ENCODE assay signal across 17 mouse cellular contexts in the genomic region with DNA sequence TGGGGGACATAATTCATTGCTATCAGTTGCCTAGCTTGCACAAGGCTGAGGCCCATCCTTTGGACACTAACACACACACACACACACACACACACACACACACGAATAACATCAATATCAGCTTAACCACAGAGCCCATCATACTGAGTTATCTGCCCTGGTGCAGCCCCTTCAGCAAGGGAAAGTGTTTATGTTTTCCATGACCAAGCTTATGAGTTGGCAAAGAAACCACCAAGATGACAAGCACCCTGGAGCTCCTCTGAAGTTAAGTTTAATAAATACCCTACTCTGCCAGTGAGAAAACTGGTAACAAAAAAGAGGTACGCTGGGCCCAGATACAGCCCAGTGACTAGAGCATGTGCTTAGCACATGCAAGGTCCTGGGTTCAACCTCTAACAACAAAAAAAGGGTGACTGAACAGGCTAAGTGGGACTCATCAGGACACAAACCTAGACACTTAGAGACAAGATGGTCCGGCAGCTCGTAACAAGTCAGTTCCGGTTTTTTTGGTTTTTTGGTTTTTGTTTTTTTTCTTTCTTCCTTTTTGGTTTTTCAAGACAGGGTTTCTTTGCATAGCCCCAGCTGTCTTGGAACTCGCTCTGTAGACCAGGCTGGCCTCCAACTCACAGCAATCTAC. TPM values are rescaled to one million over a fixed set of nuclear protein-coding genes. Genes with fewer than 3 reads are reported as not detected.
DNase-seq lines count a peak whose midpoint lies in the region; ATAC-seq and TF ChIP-seq lines count a peak whose summit lies in the region.
"Had no signal": no experiment of that assay in that cellular context is flagged by ENCODE, and none has a peak within 500 bp of the region (broad histone marks: within the 10 kb centered on the region; RNA-seq: fewer than 3 reads in every experiment).

No protein-coding gene starts in this region.

- 95% methylated on average over 6 of the region's 6 CpGs for WGBS in forebrain, embryonic 15.5 days
- WGBS in forebrain, embryonic 12.5 days, result 92% methylated on average over 6 of the region's 6 CpGs
- 87% methylated on average over 6 of the region's 6 CpGs for WGBS in lung, postnatal 0 days

- no peak overlapping the region for H3K27ac ChIP-seq in forebrain, embryonic 15.5 days (replicated peaks)
- no peak overlapping the region for H3K27ac ChIP-seq in forebrain, embryonic 12.5 days
- no peak overlapping the region for H3K27ac ChIP-seq in CH12.LX (ENCODE audit: insufficient read depth, low read depth)
- H3K27ac ChIP-seq in lung, postnatal 0 days (ENCODE audit: low read length), result no peak overlapping the region
- H3K27ac ChIP-seq: hindbrain, embryonic 10.5 days; limb, embryonic 13.5 days had no signal

- no peak for TF ChIP-seq RAD21 in CH12.LX (IDR thresholded peaks at IDR 0.05; ENCODE audit: low read depth, low read length)

- TF ChIP-seq EP300 in CH12.LX (IDR thresholded peaks at IDR 0.05; ENCODE audit: low read length), result peak; percentile 55
- no peak for TF ChIP-seq EP300 in lung, postnatal 0 days (IDR thresholded peaks at IDR 0.05)

- H3K4me3 ChIP-seq in forebrain, embryonic 15.5 days, result no peak overlapping the region
- no peak overlapping the region for H3K4me3 ChIP-seq in forebrain, embryonic 12.5 days (replicated peaks)
- no peak overlapping the region for H3K4me3 ChIP-seq in CH12.LX (replicated peaks in 1 of 3; ENCODE audit: low read depth in 2 of 3, low read length in 2 of 3, poor library complexity in 1 of 3)
- no peak overlapping the region for H3K4me3 ChIP-seq in lung, postnatal 0 days (ENCODE audit: low read depth, low read length)
- H3K4me3 ChIP-seq: heart, embryonic 12.5 days; hindbrain, embryonic 10.5 days; limb, embryonic 13.5 days had no signal

- peak; percentile 51 for DNase-seq in CH12.LX (ENCODE audit: extremely low read depth)
- peak; percentile 42 for DNase-seq in induced T-regulatory cell, adult 2 months (ENCODE audit: low read depth)
- DNase-seq in MN1 (ENCODE audit: low spot score), result no peak
- no peak for DNase-seq in layer of hippocampus, postnatal 36 days
- no peak for DNase-seq in lung, postnatal 0 days (ENCODE audit: low spot score)
- DNase-seq: adrenal gland, adult 2 months; cerebellum, postnatal 25 days; kidney, postnatal 25 days; lung, postnatal 36 days had no signal

- H3K4me2 ChIP-seq in forebrain, embryonic 15.5 days (replicated peaks), result peak overlapping the region; percentile 90
- no peak overlapping the region for H3K4me2 ChIP-seq in forebrain, embryonic 12.5 days
- H3K4me2 ChIP-seq in CH12.LX (ENCODE audit: insufficient read depth, low read depth, poor library complexity, severe bottlenecking), result peak overlapping the region; percentile 44
- H3K4me2 ChIP-seq in lung, postnatal 0 days (replicated peaks; ENCODE audit: low read depth, low read length), result no peak overlapping the region
- H3K4me2 ChIP-seq: heart, embryonic 12.5 days; limb, embryonic 13.5 days had no signal

- in situ Hi-C loops in CH12.LX (cut with MboI; ENCODE audit: low pct_ligation_motif_present, low pct_unique_long_range_greater_than_20kb, low sequenced_read_pairs), result no loop called here

- H3K4me1 ChIP-seq in forebrain, embryonic 15.5 days, result peaks cover 74% of the 10 kb centered on the region
- peaks cover 65% of the 10 kb centered on the region for H3K4me1 ChIP-seq in forebrain, embryonic 12.5 days
- H3K4me1 ChIP-seq in CH12.LX (ENCODE audit: control insufficient read depth in 1 of 2, insufficient read depth in 2 of 2), result peaks cover 22 to 67% of the 10 kb centered on the region in 2 experiments
- peaks cover 14% of the 10 kb centered on the region; the same call in 1 of the 2 replicates for H3K4me1 ChIP-seq in lung, postnatal 0 days (ENCODE audit: insufficient read depth, low read depth, low read length)

- peaks cover 6% of the 10 kb centered on the region; the same call in 1 of the 2 replicates for H3K36me3 ChIP-seq in forebrain, embryonic 15.5 days
- H3K36me3 ChIP-seq in forebrain, embryonic 12.5 days (replicated peaks), result peaks cover 36% of the 10 kb centered on the region
- H3K36me3 ChIP-seq in CH12.LX (replicated peaks in 1 of 2; ENCODE audit: control insufficient read depth in 1 of 2, insufficient read depth in 1 of 2, low read length in 1 of 2), result peaks cover 8 to 42% of the 10 kb centered on the region in 2 experiments
- H3K36me3 ChIP-seq in lung, postnatal 0 days (ENCODE audit: insufficient read depth, low read length), result peaks cover under 1% of the 10 kb centered on the region; the same call in 1 of the 2 replicates

- no peak for TF ChIP-seq CTCF in CH12.LX (conservative IDR thresholded peaks at IDR 0.05 in 1 of 2, IDR thresholded peaks at IDR 0.05 in 1 of 2; ENCODE audit: low read depth in 2 of 2, low read length in 2 of 2)
- TF ChIP-seq CTCF in lung, postnatal 0 days (IDR thresholded peaks at IDR 0.05), result no peak

- no peak for ATAC-seq in forebrain, embryonic 15.5 days (replicated peaks)
- ATAC-seq in forebrain, embryonic 12.5 days (ENCODE audit: low FRiP score), result no peak
- ATAC-seq in megakaryocyte-erythroid progenitor cell, adult 5-6 weeks (replicated peaks; ENCODE audit: low FRiP score, low TSS enrichment, poor library complexity, severe bottlenecking), result peak; percentile 51
- no peak for ATAC-seq in lung, postnatal 0 days
- ATAC-seq: intestine, embryonic 16.5 days; Patski had no signal

- no peak overlapping the region for H3K9ac ChIP-seq in forebrain, embryonic 15.5 days (replicated peaks)
- no peak overlapping the region for H3K9ac ChIP-seq in forebrain, embryonic 12.5 days
- no peak overlapping the region for H3K9ac ChIP-seq in CH12.LX (ENCODE audit: insufficient read depth, low read depth)
- no peak overlapping the region for H3K9ac ChIP-seq in lung, postnatal 0 days (replicated peaks; ENCODE audit: low read depth)
- H3K9ac ChIP-seq: heart, embryonic 12.5 days; limb, embryonic 13.5 days had no signal

- TF ChIP-seq POLR2A in CH12.LX (IDR thresholded peaks at IDR 0.05; ENCODE audit: low read depth, low read length), result no peak

- no peaks in the 10 kb centered on the region for H3K27me3 ChIP-seq in forebrain, embryonic 15.5 days
- H3K27me3 ChIP-seq in forebrain, embryonic 12.5 days, result no peaks in the 10 kb centered on the region
- no peaks in the 10 kb centered on the region for H3K27me3 ChIP-seq in CH12.LX (replicated peaks)
- H3K27me3 ChIP-seq in lung, postnatal 0 days (replicated peaks; ENCODE audit: insufficient read depth, low read length), result no peaks in the 10 kb centered on the region
- H3K27me3 ChIP-seq: heart, embryonic 12.5 days; limb, embryonic 13.5 days had no signal

- H3K9me3 ChIP-seq in forebrain, embryonic 15.5 days, result no peaks in the 10 kb centered on the region
- H3K9me3 ChIP-seq in forebrain, embryonic 12.5 days, result no peaks in the 10 kb centered on the region
- no peaks in the 10 kb centered on the region for H3K9me3 ChIP-seq in CH12.LX (replicated peaks; ENCODE audit: low read length)
- no peaks in the 10 kb centered on the region for H3K9me3 ChIP-seq in lung, postnatal 0 days (ENCODE audit: low read length)
- H3K9me3 ChIP-seq: heart, embryonic 12.5 days; hindbrain, embryonic 10.5 days; limb, embryonic 13.5 days had no signal

- dilution Hi-C loops in CH12.LX (cut with MboI; ENCODE audit: extremely low pct_ligation_motif_present, extremely low pct_unique_long_range_greater_than_20kb, low sequenced_read_pairs), result no loop called here

- H3K79me2 ChIP-seq in CH12.LX (replicated peaks; ENCODE audit: control insufficient read depth, extremely low read depth, insufficient read depth, poor library complexity, severe bottlenecking), result peaks cover 13% of the 10 kb centered on the region

TF ChIP-seq in CH12.LX, 34 proteins besides CTCF, POLR2A, EP300 and RAD21 (continues in another document):
- no peak for TF ChIP-seq JUND (conservative IDR thresholded peaks at IDR 0.05; ENCODE audit: low read depth, low read length)
- TF ChIP-seq CHD2 (IDR thresholded peaks at IDR 0.05; ENCODE audit: low read length), result 0 out of 2 replicates have a peak, but pooled peaks have one; percentile 16
- no peak for TF ChIP-seq KAT2A (IDR thresholded peaks at IDR 0.05; ENCODE audit: insufficient replicate concordance, low read length)
- TF ChIP-seq RCOR1 (conservative IDR thresholded peaks at IDR 0.05; ENCODE audit: low read depth, low read length), result 0 out of 2 replicates have a peak, but pooled peaks have one; percentile 48
- TF ChIP-seq SMC3 (IDR thresholded peaks at IDR 0.05; ENCODE audit: low read depth, low read length), result no peak
- no peak; the same call in 1 of the 2 replicates for TF ChIP-seq SIN3A (IDR thresholded peaks at IDR 0.05; ENCODE audit: low read length)
- 0 out of 2 replicates have a peak, but pooled peaks have one; percentile 33 for TF ChIP-seq ZMIZ1 (IDR thresholded peaks at IDR 0.05; ENCODE audit: low read depth, low read length)
- no peak for TF ChIP-seq NELFE (IDR thresholded peaks at IDR 0.05; ENCODE audit: low read depth, low read length)
- TF ChIP-seq POLR2AphosphoS2 (IDR thresholded peaks at IDR 0.05; ENCODE audit: low read depth, low read length), result no peak
- no peak for TF ChIP-seq ZC3H11A (IDR thresholded peaks at IDR 0.05; ENCODE audit: low read depth, low read length)
- no peak for TF ChIP-seq MEF2A (IDR thresholded peaks at IDR 0.05; ENCODE audit: borderline replicate concordance, low read depth, low read length)
- TF ChIP-seq HCFC1 (IDR thresholded peaks at IDR 0.05; ENCODE audit: low read depth, low read length), result peak; percentile 40
- TF ChIP-seq TCF12 (IDR thresholded peaks at IDR 0.05; ENCODE audit: low read depth, low read length), result peak; percentile 24; the same call in 1 of the 2 replicates
- peak; percentile 48 for TF ChIP-seq ELF1 (IDR thresholded peaks at IDR 0.05; ENCODE audit: low read depth, low read length)
- peak; percentile 47; the same call in 1 of the 2 replicates for TF ChIP-seq IRF4 (IDR thresholded peaks at IDR 0.05; ENCODE audit: low read depth, low read length)
- peak; percentile 61; the same call in 1 of the 2 replicates for TF ChIP-seq MAX (IDR thresholded peaks at IDR 0.05; ENCODE audit: low read length)
- TF ChIP-seq UBTF (IDR thresholded peaks at IDR 0.05; ENCODE audit: low read depth, low read length), result no peak
- TF ChIP-seq MAFK (IDR thresholded peaks at IDR 0.05; ENCODE audit: insufficient replicate concordance, low read length), result no peak
- no peak for TF ChIP-seq NRF1 (IDR thresholded peaks at IDR 0.05; ENCODE audit: low read depth, low read length)

RNA-seq across cellular contexts. Expression of a gene that starts 4.1 kb away (rescaled TPM):
- 125 and 130 TPM in 2 replicates for polyA plus RNA-seq in forebrain, embryonic 15.5 days (2015; fragmentation: Nextera tagmentation; extraction: Ambion mirVana)
- polyA plus RNA-seq in forebrain, embryonic 12.5 days (2016; fragmentation: Nextera tagmentation; extraction: Ambion mirVana), result 116 and 130 TPM in 2 replicates
- total RNA-seq in CH12.LX (2012; rRNA removed), result 28.7 and 37.1 TPM in 2 replicates
- 29.4 and 32.7 TPM in 2 replicates for total RNA-seq in CH12.LX (2014; rRNA removed)
- 78.5 and 89.7 TPM in 2 replicates for polyA plus RNA-seq in CH12.LX (2012; ENCODE audit: insufficient read length, low read depth)
- 103 and 106 TPM in 2 replicates for total RNA-seq in megakaryocyte-erythroid progenitor cell, adult 5-6 weeks (2014; fragmentation: Nextera tagmentation)
- 32.7 and 42.1 TPM in 2 replicates for total RNA-seq in megakaryocyte-erythroid progenitor cell, adult 5-6 weeks (2017)
- 10 to 100 TPM; 30.8 to 37.4 TPM for total RNA-seq in layer of hippocampus, postnatal 36 days (2021)
- polyA plus RNA-seq in lung, postnatal 0 days (2015; fragmentation: Nextera tagmentation; extraction: Ambion mirVana), result 18.4 and 21.3 TPM in 2 replicates

Comparison
In these comparisons a context has a peak if more than half of its experiments do, and no peak if none do; other contexts are left out.
1. H3K4me2 ChIP-seq: peak in forebrain, embryonic 15.5 days (single experiment) and CH12.LX (single experiment); none in forebrain, embryonic 12.5 days (single experiment) and lung, postnatal 0 days (single experiment).
2. DNase-seq: peak in CH12.LX (single experiment) and induced T-regulatory cell, adult 2 months (single experiment); none in MN1 (single experiment), layer of hippocampus, postnatal 36 days (0 of 2) and lung, postnatal 0 days (single experiment).